Mouse (Mus musculus) liver, postnatal 0 days (tissue): ENCODE results near the gene Gm12258. TPM values are rescaled to one million over a fixed set of nuclear protein-coding genes. Genes with fewer than 3 reads are reported as not detected.
"Not testable (repeated sequence)": the region's sequence is repeated elsewhere in the genome, so short reads cannot be mapped to it uniquely, and the experiment has no call there.

Experiments used
- ATAC-seq: fragments of 200-750 bp; cut with Nextera tagmentation; 2 replicates; pipeline ENCODE4 v1.8.0; 2017; ENCODE audit warnings: mild to moderate bottlenecking, moderate library complexity
- DNase-seq: peaks from one replicate; pipeline ENCODE4 v3.0.0-alpha.2; 2016
- H3K27ac ChIP-seq: fragments of 300-500 bp; sonication (generic); 2 replicates; pipeline ENCODE4 v1.5.1; 2014; ENCODE audit warnings: antibody characterized with exemption, moderate library complexity, mild to moderate bottlenecking, low read depth
- H3K27me3 ChIP-seq: fragments of 300-500 bp; sonication (generic); 2 replicates; pipeline ENCODE4 v1.6.1; 2014; ENCODE audit warnings: low read length, control low read depth, mixed read lengths; ENCODE audit not compliant: insufficient read depth
- H3K36me3 ChIP-seq: fragments of 300-500 bp; sonication (generic); replicated peaks from 2 replicates; pipeline ENCODE4 v1.6.1; 2014; ENCODE audit warnings: mild to moderate bottlenecking, control low read depth, low read length, moderate library complexity, mixed read lengths; ENCODE audit not compliant: insufficient read depth
- H3K4me1 ChIP-seq: fragments of 300-500 bp; sonication (generic); 2 replicates; pipeline ENCODE4 v1.6.1; 2014; ENCODE audit warnings: antibody characterized with exemption, mild to moderate bottlenecking, control low read depth; ENCODE audit not compliant: insufficient read depth
- H3K4me2 ChIP-seq: fragments of 300-500 bp; sonication (generic); 2 replicates; pipeline ENCODE4 v1.6.1; 2014; ENCODE audit warnings: low read depth, mild to moderate bottlenecking, low read length, moderate library complexity, mixed read lengths
- H3K4me3 ChIP-seq: fragments of 300-500 bp; sonication (generic); 2 replicates; pipeline ENCODE4 v1.5.1; 2014; ENCODE audit warnings: low read depth, low read length
- H3K9ac ChIP-seq: fragments of 300-500 bp; sonication (generic); replicated peaks from 2 replicates; pipeline ENCODE4 v1.6.1; 2014; ENCODE audit warnings: mild to moderate bottlenecking, moderate library complexity
- H3K9me3 ChIP-seq: fragments of 300-500 bp; sonication (generic); 2 replicates; pipeline ENCODE4 v1.6.1; 2016; ENCODE audit warnings: mild to moderate bottlenecking, control low read depth, low read length, mixed read lengths
- CTCF ChIP-seq: sonication (generic); IDR thresholded peaks from 2 replicates; pipeline ENCODE4 v1.5.1; 2016; ENCODE audit warnings: antibody characterized with exemption, low read depth
- EP300 ChIP-seq: IDR thresholded peaks from 2 replicates; pipeline ENCODE4 v1.6.1; 2016; ENCODE audit warnings: antibody characterized with exemption, low read depth, mild to moderate bottlenecking
- WGBS: fragments of 180-500 bp; shearing (Covaris S2); extraction: QIAGEN DNeasy Blood & Tissue Kit; methylation state at CpG from one replicate; pipeline ENCODE4 v1.1.7; 2014; ENCODE audit not compliant: insufficient replicate concordance; 5-methylcytosine and 5-hydroxymethylcytosine counted together
- polyA plus RNA-seq: library from polyadenylated mRNA; unstranded; fragments of >200 nt; fragmentation: Nextera tagmentation; extraction: Ambion mirVana; gene quantifications from 2 replicates; pipeline ENCODE4 v1.2.1, GENCODE M21; 2015

Gene Gm12258
- polyA plus RNA-seq, 1 experiment from 2014 or later, result 1.3 TPM

- Histone ChIP-seq H3K4me1 (no peaks in the 10 kb centered on the region), H3K27me3 (no peaks in the 10 kb centered on the region), H3K9ac (no peak overlapping the region), H3K27ac (no peak overlapping the region), H3K9me3 (no peaks in the 10 kb centered on the region), H3K36me3 (no peaks in the 10 kb centered on the region), H3K4me3 (no peak overlapping the region), H3K4me2 (no peak overlapping the region)
- no peak for TF ChIP-seq EP300
- TF ChIP-seq CTCF, result no peak
- DNase-seq, result no peak
- 75% methylated on average over 1 of the region's 1 CpGs for WGBS
- ATAC-seq, result no peak
Measured at GRCm38 (mm10) chr11:58815676-58816075, 31.3 kb upstream of the Gm12258 start.

- not testable (repeated sequence) for DNase-seq, H3K4me3 ChIP-seq, H3K9ac ChIP-seq, ATAC-seq, H3K27me3 ChIP-seq, H3K27ac ChIP-seq, H3K9me3 ChIP-seq, H3K36me3 ChIP-seq, H3K4me1 ChIP-seq, H3K4me2 ChIP-seq
Measured at GRCm38 (mm10) chr11:58828937-58829336, 18.0 kb upstream of the Gm12258 start, which contains the start of gene Olfr312. Gene Olfr312 (plus strand): TSS chr11:58829237.

GRCm38 (mm10) chr11:58829764-58830163, 17.2 kb upstream of the Gm12258 start:
- 53% methylated on average over 3 of the region's 3 CpGs for WGBS
- H3K27ac ChIP-seq, result no peak overlapping the region
- H3K4me2 ChIP-seq, result no peak overlapping the region
- H3K27me3 ChIP-seq, result no peaks in the 10 kb centered on the region
- TF ChIP-seq CTCF, result no peak
- no peak for TF ChIP-seq EP300
- ATAC-seq (no peak), DNase-seq (no peak)
- no peak overlapping the region for H3K4me3 ChIP-seq
- no peaks in the 10 kb centered on the region for H3K36me3 ChIP-seq
- no peak overlapping the region for H3K9ac ChIP-seq
- H3K9me3 ChIP-seq, result no peaks in the 10 kb centered on the region
- no peaks in the 10 kb centered on the region for H3K4me1 ChIP-seq

GRCm38 (mm10) chr11:58832541-58832940, 14.4 kb upstream of the Gm12258 start:
- H3K9ac ChIP-seq, H3K9me3 ChIP-seq, ATAC-seq, H3K4me2 ChIP-seq, H3K4me1 ChIP-seq, DNase-seq, H3K27ac ChIP-seq, H3K27me3 ChIP-seq, H3K36me3 ChIP-seq, H3K4me3 ChIP-seq: not testable (repeated sequence)
- 72% methylated on average over 3 of the region's 3 CpGs for WGBS

- H3K4me1 ChIP-seq, H3K9ac ChIP-seq, DNase-seq, H3K9me3 ChIP-seq, H3K4me3 ChIP-seq, H3K27ac ChIP-seq, H3K4me2 ChIP-seq, H3K27me3 ChIP-seq, H3K36me3 ChIP-seq, ATAC-seq: not testable (repeated sequence)
Measured at GRCm38 (mm10) chr11:58838951-58839350, 8.0 kb upstream of the Gm12258 start, which contains the start of gene Olfr311. Gene Olfr311 (plus strand): TSS chr11:58839251.

- ATAC-seq (no peak), DNase-seq (no peak)
- H3K4me1 ChIP-seq, result peaks cover 10% of the 10 kb centered on the region
- no peaks in the 10 kb centered on the region for H3K27me3 ChIP-seq
- H3K9me3 ChIP-seq, result no peaks in the 10 kb centered on the region
- H3K4me2 ChIP-seq, result peak overlapping the region; percentile 88
- peak overlapping the region; percentile 79 for H3K9ac ChIP-seq
- peak overlapping the region; percentile 60; the same call in 1 of the 2 replicates for H3K27ac ChIP-seq
- peak overlapping the region; percentile 70 for H3K4me3 ChIP-seq
- TF ChIP-seq EP300 (no peak), CTCF (no peak)
- WGBS, result 20% methylated on average over 9 of the region's 9 CpGs
- H3K36me3 ChIP-seq, result peaks cover 7% of the 10 kb centered on the region; the same call in 1 of the 2 replicates
Measured at GRCm38 (mm10) chr11:58847636-58848035, 678 bp downstream of the Gm12258 start.

GRCm38 (mm10) chr11:58849731-58850130, 2.8 kb downstream of the Gm12258 start:
- DNase-seq (no peak), ATAC-seq (no peak)

More at GRCm38 (mm10) chr11:58849731-58850130, 2.8 kb downstream of the Gm12258 start:
- 70% methylated on average over 2 of the region's 2 CpGs for WGBS
- H3K27ac ChIP-seq, result no peak overlapping the region
- TF ChIP-seq CTCF, result no peak
- TF ChIP-seq EP300, result no peak
- peaks cover 10% of the 10 kb centered on the region for H3K4me1 ChIP-seq
- peaks cover 15% of the 10 kb centered on the region for H3K36me3 ChIP-seq
- no peak overlapping the region for H3K4me2 ChIP-seq
- H3K4me3 ChIP-seq, result no peak overlapping the region
- no peaks in the 10 kb centered on the region for H3K27me3 ChIP-seq
- no peak overlapping the region for H3K9ac ChIP-seq
- H3K9me3 ChIP-seq, result no peaks in the 10 kb centered on the region
